Mouse (Mus musculus) limb, embryonic 11.5 days (tissue): ENCODE measurements around the gene Vwa5b1. TPM values are rescaled to one million over a fixed set of nuclear protein-coding genes. Genes with fewer than 3 reads are reported as not detected.

Experiments
- ATAC-seq: fragments of 200-750 bp; cut with Nextera tagmentation; 2 replicates; pipeline ENCODE4 v1.8.0; 2017; ENCODE audit warnings: low read depth; ENCODE audit not compliant: insufficient number of reproducible peaks, low FRiP score, low TSS enrichment
- DNase-seq: peaks from one replicate; pipeline ENCODE4 v3.0.0-alpha.2; 2015; ENCODE audit warnings: low spot score
- H3K27ac ChIP-seq: fragments of 300-500 bp; sonication (generic); replicated peaks from 2 replicates; pipeline ENCODE4 v1.5.1; 2014; ENCODE audit warnings: low read depth, mild to moderate bottlenecking, low read length
- H3K27me3 ChIP-seq: fragments of 300-500 bp; sonication (generic); 2 replicates; pipeline ENCODE4 v1.6.1; 2014; ENCODE audit warnings: mild to moderate bottlenecking, low read length, mixed read lengths; ENCODE audit not compliant: control insufficient read depth, insufficient read depth
- H3K36me3 ChIP-seq: fragments of 300-500 bp; sonication (generic); 2 replicates; pipeline ENCODE4 v1.6.1; 2014; ENCODE audit warnings: mild to moderate bottlenecking, low read length, moderate library complexity, mixed read lengths; ENCODE audit not compliant: control insufficient read depth, insufficient read depth
- H3K4me1 ChIP-seq: fragments of 300-500 bp; sonication (generic); 2 replicates; pipeline ENCODE4 v1.6.1; 2014; ENCODE audit warnings: low read length, mixed read lengths; ENCODE audit not compliant: control insufficient read depth, insufficient read depth
- H3K4me2 ChIP-seq: fragments of 300-500 bp; sonication (generic); 2 replicates; pipeline ENCODE4 v1.6.1; 2014; ENCODE audit warnings: low read depth, mild to moderate bottlenecking, moderate library complexity; ENCODE audit not compliant: severe bottlenecking
- H3K4me3 ChIP-seq: fragments of 300-500 bp; sonication (generic); 2 replicates; pipeline ENCODE4 v1.5.1; 2014; ENCODE audit warnings: low read depth, low read length
- H3K9ac ChIP-seq: fragments of 300-500 bp; sonication (generic); 2 replicates; pipeline ENCODE4 v1.6.1; 2014; ENCODE audit warnings: mild to moderate bottlenecking, low read length
- H3K9me3 ChIP-seq: fragments of 300-500 bp; sonication (generic); 2 replicates; pipeline ENCODE4 v1.6.1; 2016; ENCODE audit warnings: low read length; ENCODE audit not compliant: control insufficient read depth
- WGBS: fragments of 180-500 bp; shearing (Covaris S2); extraction: QIAGEN DNeasy Blood & Tissue Kit; methylation state at CpG from one replicate; pipeline ENCODE4 v1.1.7; 2014; 5-methylcytosine and 5-hydroxymethylcytosine counted together
- polyA plus RNA-seq: library from polyadenylated mRNA; unstranded; fragments of >200 nt; fragmentation: Nextera tagmentation; extraction: Ambion mirVana; gene quantifications from 2 replicates; pipeline ENCODE4 v1.2.1, GENCODE M21; 2014

Vwa5b1 gene
- polyA plus RNA-seq, 1 experiment from 2014 or later: 0.11 TPM

GRCm38 (mm10) chr4:138568275-138568674, 67.4 kb downstream of the Vwa5b1 start:
- no peak overlapping the region for H3K4me2 ChIP-seq

GRCm38 (mm10) chr4:138561986-138562385, 73.7 kb downstream of the Vwa5b1 start:
- Histone ChIP-seq H3K4me1 (0 out of 2 replicates have a peak, but pooled peaks cover 2% of the 10 kb centered on the region), H3K36me3 (no peaks in the 10 kb centered on the region), H3K4me2 (no peak overlapping the region), H3K9ac (no peak overlapping the region), H3K4me3 (no peak overlapping the region), H3K9me3 (no peaks in the 10 kb centered on the region), H3K27ac (no peak overlapping the region), H3K27me3 (no peaks in the 10 kb centered on the region)
- ATAC-seq (0 out of 2 replicates have a peak, but pooled peaks have one; percentile 51), DNase-seq (peak; percentile 91)
- WGBS: 11% methylated on average over 8 of the region's 8 CpGs

More at GRCm38 (mm10) chr4:138568275-138568674, 67.4 kb downstream of the Vwa5b1 start:
- no peaks in the 10 kb centered on the region for H3K27me3 ChIP-seq
- H3K9me3 ChIP-seq: no peaks in the 10 kb centered on the region
- peaks cover 19% of the 10 kb centered on the region for H3K4me1 ChIP-seq
- DNase-seq: no peak
- H3K4me3 ChIP-seq: no peak overlapping the region
- ATAC-seq: no peak
- H3K27ac ChIP-seq: no peak overlapping the region
- H3K36me3 ChIP-seq: no peaks in the 10 kb centered on the region
- WGBS: 90% methylated on average over 2 of the region's 2 CpGs
- H3K9ac ChIP-seq: no peak overlapping the region

- ATAC-seq: no peak
- DNase-seq: peak; percentile 38
- Histone ChIP-seq H3K36me3 (no peaks in the 10 kb centered on the region), H3K4me2 (peak overlapping the region; percentile 50), H3K27me3 (peaks cover 30% of the 10 kb centered on the region), H3K4me3 (peak overlapping the region; percentile 8; the same call in 1 of the 2 replicates), H3K27ac (no peak overlapping the region), H3K9me3 (no peaks in the 10 kb centered on the region), H3K9ac (no peak overlapping the region; the same call in 1 of the 2 replicates), H3K4me1 (peaks cover 8% of the 10 kb centered on the region)
- under 1% methylated on average over 19 of the region's 19 CpGs for WGBS
Observed at GRCm38 (mm10) chr4:138555531-138555930, 80.2 kb downstream of the Vwa5b1 start.

- Histone ChIP-seq H3K27me3 (peaks cover 30% of the 10 kb centered on the region), H3K9me3 (no peaks in the 10 kb centered on the region), H3K4me1 (peaks cover 8% of the 10 kb centered on the region), H3K27ac (no peak overlapping the region), H3K4me3 (no peak overlapping the region), H3K4me2 (peak overlapping the region; percentile 50), H3K36me3 (no peaks in the 10 kb centered on the region), H3K9ac (no peak overlapping the region)
- DNase-seq (peak; percentile 27), ATAC-seq (no peak)
- 4% methylated on average over 14 of the region's 14 CpGs for WGBS
Observed at GRCm38 (mm10) chr4:138554934-138555333, 80.8 kb downstream of the Vwa5b1 start.

- WGBS: 0% methylated on average over 2 of the region's 3 CpGs
- H3K9ac ChIP-seq: no peak overlapping the region
- ATAC-seq: no peak
- no peak for DNase-seq
- H3K27me3 ChIP-seq: peaks cover 30% of the 10 kb centered on the region
- no peak overlapping the region for H3K27ac ChIP-seq
- H3K4me1 ChIP-seq: peaks cover 8% of the 10 kb centered on the region
- H3K36me3 ChIP-seq: no peaks in the 10 kb centered on the region
- H3K4me2 ChIP-seq: no peak overlapping the region
- no peak overlapping the region for H3K4me3 ChIP-seq
- no peaks in the 10 kb centered on the region for H3K9me3 ChIP-seq
Observed at GRCm38 (mm10) chr4:138554302-138554701, 81.4 kb downstream of the Vwa5b1 start.

GRCm38 (mm10) chr4:138553516-138553933, 82.2 kb downstream of the Vwa5b1 start:
- 66% methylated on average over 8 of the region's 8 CpGs for WGBS
- H3K4me1 ChIP-seq: peaks cover 8% of the 10 kb centered on the region
- H3K9ac ChIP-seq: no peak overlapping the region
- H3K36me3 ChIP-seq: no peaks in the 10 kb centered on the region
- ATAC-seq: no peak
- H3K4me3 ChIP-seq: no peak overlapping the region
- no peak for DNase-seq
- no peak overlapping the region for H3K4me2 ChIP-seq
- no peak overlapping the region for H3K27ac ChIP-seq
- no peaks in the 10 kb centered on the region for H3K9me3 ChIP-seq
- peaks cover 30% of the 10 kb centered on the region for H3K27me3 ChIP-seq

- no peak for ATAC-seq
Observed at GRCm38 (mm10) chr4:138553116-138553515, 82.6 kb downstream of the Vwa5b1 start.

GRCm38 (mm10) chr4:138551601-138552000, 84.1 kb downstream of the Vwa5b1 start:
- Histone ChIP-seq H3K27me3 (peaks cover 30% of the 10 kb centered on the region), H3K4me3 (no peak overlapping the region), H3K4me1 (peaks cover 8% of the 10 kb centered on the region), H3K4me2 (no peak overlapping the region), H3K36me3 (no peaks in the 10 kb centered on the region), H3K9ac (no peak overlapping the region), H3K27ac (no peak overlapping the region), H3K9me3 (no peaks in the 10 kb centered on the region)
- DNase-seq (no peak), ATAC-seq (no peak)
- WGBS: 89% methylated on average over 5 of the region's 5 CpGs

More at GRCm38 (mm10) chr4:138553116-138553515, 82.6 kb downstream of the Vwa5b1 start:
- no peak overlapping the region for H3K9ac ChIP-seq
- H3K9me3 ChIP-seq: no peaks in the 10 kb centered on the region
- no peak for DNase-seq
- H3K4me1 ChIP-seq: peaks cover 8% of the 10 kb centered on the region
- no peak overlapping the region for H3K4me3 ChIP-seq
- H3K27ac ChIP-seq: no peak overlapping the region
- no peaks in the 10 kb centered on the region for H3K36me3 ChIP-seq
- H3K27me3 ChIP-seq: peaks cover 30% of the 10 kb centered on the region
- H3K4me2 ChIP-seq: no peak overlapping the region
- 64% methylated on average over 1 of the region's 1 CpGs for WGBS

- Histone ChIP-seq H3K4me2 (no peak overlapping the region), H3K9ac (no peak overlapping the region), H3K9me3 (no peaks in the 10 kb centered on the region), H3K4me3 (no peak overlapping the region), H3K4me1 (peaks cover 7% of the 10 kb centered on the region), H3K27me3 (peaks cover 20% of the 10 kb centered on the region), H3K36me3 (no peaks in the 10 kb centered on the region), H3K27ac (no peak overlapping the region)
- 54% methylated on average over 5 of the region's 5 CpGs for WGBS
- DNase-seq (peak; percentile 56), ATAC-seq (no peak)
Observed at GRCm38 (mm10) chr4:138550557-138550956, 85.1 kb downstream of the Vwa5b1 start.
